Mouse (Mus musculus): Measurements from ENCODE around the gene Irf2bp2.
"Not testable (repeated sequence)": the region's sequence is repeated elsewhere in the genome, so short reads cannot be mapped to it uniquely, and the experiment has no call there.

Gene Irf2bp2

GRCm38 (mm10) chr8:126602641-126603040 is 8.9 kb upstream of the Irf2bp2 start:
- DNase-seq (ENCODE audit: low read depth): no peak

GRCm38 (mm10) chr8:126601325-126601724 is 7.5 kb upstream of the Irf2bp2 start:
- DNase-seq (ENCODE audit: low read depth): no peak

GRCm38 (mm10) chr8:126600816-126601243 is 7.0 kb upstream of the Irf2bp2 start:
- no peak for DNase-seq (ENCODE audit: low read depth)

- DNase-seq (ENCODE audit: low read depth): not testable (repeated sequence)
Measured at GRCm38 (mm10) chr8:126600388-126600787, 6.6 kb upstream of the Irf2bp2 start.

- DNase-seq (ENCODE audit: low read depth): no peak
Measured at GRCm38 (mm10) chr8:126599297-126599696, 5.5 kb upstream of the Irf2bp2 start.

- peak; percentile 72 for DNase-seq (ENCODE audit: low read depth)
Measured at GRCm38 (mm10) chr8:126598218-126598617, 4.4 kb upstream of the Irf2bp2 start.

- DNase-seq (ENCODE audit: low read depth): no peak
Measured at GRCm38 (mm10) chr8:126596721-126597120, 2.9 kb upstream of the Irf2bp2 start.

- DNase-seq (ENCODE audit: low read depth): peak; percentile 99
Measured at GRCm38 (mm10) chr8:126596097-126596634, 2.4 kb upstream of the Irf2bp2 start.

GRCm38 (mm10) chr8:126595204-126596061 is 1.6 kb upstream of the Irf2bp2 start:
- peak; percentile 87 for DNase-seq (ENCODE audit: low read depth)

- peak; percentile 100 for DNase-seq (ENCODE audit: low read depth)
Measured at GRCm38 (mm10) chr8:126594481-126595000, 755 bp upstream of the Irf2bp2 start.

GRCm38 (mm10) chr8:126592771-126593571 is 815 bp downstream of the Irf2bp2 start:
- peak; percentile 44 for DNase-seq (ENCODE audit: low read depth)

GRCm38 (mm10) chr8:126592381-126592770 is 1.4 kb downstream of the Irf2bp2 start:
- peak; percentile 42 for DNase-seq (ENCODE audit: low read depth)

- peak; percentile 84 for DNase-seq (ENCODE audit: low read depth)
Measured at GRCm38 (mm10) chr8:126591821-126592268, 1.9 kb downstream of the Irf2bp2 start.

- DNase-seq (ENCODE audit: low read depth): peak; percentile 74
Measured at GRCm38 (mm10) chr8:126591141-126591820, 2.5 kb downstream of the Irf2bp2 start.

- peak; percentile 30 for DNase-seq (ENCODE audit: low read depth)
Measured at GRCm38 (mm10) chr8:126590599-126590998, 3.2 kb downstream of the Irf2bp2 start.

GRCm38 (mm10) chr8:126590024-126590529 is 3.7 kb downstream of the Irf2bp2 start:
- peak; percentile 86 for DNase-seq (ENCODE audit: low read depth)

- DNase-seq (ENCODE audit: low read depth): no peak
Measured at GRCm38 (mm10) chr8:126589507-126590023, 4.2 kb downstream of the Irf2bp2 start.

- peak; percentile 69 for DNase-seq (ENCODE audit: low read depth)
Measured at GRCm38 (mm10) chr8:126588636-126589506, 4.9 kb downstream of the Irf2bp2 start.

GRCm38 (mm10) chr8:126587836-126588503 is 5.8 kb downstream of the Irf2bp2 start:
- DNase-seq (ENCODE audit: low read depth): peak; percentile 48
